Mouse (Mus musculus): ENCODE measurements around the gene Fndc3b. TPM values are rescaled to one million over a fixed set of nuclear protein-coding genes. Genes with fewer than 3 reads are reported as not detected.

Gene Fndc3b
- polyA plus RNA-seq, 1 experiment from 2014 or later: 4.7 TPM

GRCm38 (mm10) chr3:27740136-27740535 is 29.0 kb upstream of the Fndc3b start:
- DNase-seq (ENCODE audit: low spot score) (no peak), ATAC-seq (no peak)
- WGBS: 63% methylated on average over 7 of the region's 7 CpGs
- Histone ChIP-seq H3K4me3 (ENCODE audit: low read depth, low read length) (no peak overlapping the region), H3K9me3 (replicated peaks; ENCODE audit: control insufficient read depth, low read length) (no peaks in the 10 kb centered on the region), H3K4me1 (ENCODE audit: control insufficient read depth, insufficient read depth, low read length) (no peaks in the 10 kb centered on the region), H3K27ac (ENCODE audit: low read depth, low read length) (no peak overlapping the region), H3K9ac (ENCODE audit: low read length) (no peak overlapping the region), H3K36me3 (ENCODE audit: control insufficient read depth, insufficient read depth, low read length) (no peaks in the 10 kb centered on the region), H3K4me2 (ENCODE audit: low read length) (no peak overlapping the region), H3K27me3 (replicated peaks; ENCODE audit: control insufficient read depth, insufficient read depth, low read length) (no peaks in the 10 kb centered on the region)

GRCm38 (mm10) chr3:27736180-27736579 is 25.1 kb upstream of the Fndc3b start:
- Histone ChIP-seq H3K4me1 (ENCODE audit: control insufficient read depth, insufficient read depth, low read length) (no peaks in the 10 kb centered on the region), H3K9ac (ENCODE audit: low read length) (no peak overlapping the region), H3K27me3 (replicated peaks; ENCODE audit: control insufficient read depth, insufficient read depth, low read length) (no peaks in the 10 kb centered on the region), H3K36me3 (ENCODE audit: control insufficient read depth, insufficient read depth, low read length) (no peaks in the 10 kb centered on the region), H3K9me3 (replicated peaks; ENCODE audit: control insufficient read depth, low read length) (no peaks in the 10 kb centered on the region), H3K27ac (ENCODE audit: low read depth, low read length) (no peak overlapping the region), H3K4me3 (ENCODE audit: low read depth, low read length) (no peak overlapping the region), H3K4me2 (ENCODE audit: low read length) (no peak overlapping the region)
- 17% methylated on average over 9 of the region's 9 CpGs for WGBS
- DNase-seq (ENCODE audit: low spot score) (peak; percentile 53), ATAC-seq (peak; percentile 62; the same call in 1 of the 2 replicates)

GRCm38 (mm10) chr3:27735113-27735512 is 24.0 kb upstream of the Fndc3b start:
- Histone ChIP-seq H3K9ac (ENCODE audit: low read length) (no peak overlapping the region), H3K4me3 (ENCODE audit: low read depth, low read length) (no peak overlapping the region), H3K27ac (ENCODE audit: low read depth, low read length) (no peak overlapping the region), H3K9me3 (replicated peaks; ENCODE audit: control insufficient read depth, low read length) (no peaks in the 10 kb centered on the region), H3K4me2 (ENCODE audit: low read length) (no peak overlapping the region), H3K27me3 (replicated peaks; ENCODE audit: control insufficient read depth, insufficient read depth, low read length) (no peaks in the 10 kb centered on the region), H3K36me3 (ENCODE audit: control insufficient read depth, insufficient read depth, low read length) (no peaks in the 10 kb centered on the region), H3K4me1 (ENCODE audit: control insufficient read depth, insufficient read depth, low read length) (no peaks in the 10 kb centered on the region)
- ATAC-seq: no peak
- no peak for DNase-seq (ENCODE audit: low spot score)
- 84% methylated on average over 5 of the region's 5 CpGs for WGBS

- H3K9ac ChIP-seq (ENCODE audit: low read length): no peak overlapping the region
- no peak overlapping the region for H3K4me3 ChIP-seq (ENCODE audit: low read depth, low read length)
- H3K4me1 ChIP-seq (ENCODE audit: control insufficient read depth, insufficient read depth, low read length): no peaks in the 10 kb centered on the region
- 87% methylated on average over 8 of the region's 8 CpGs for WGBS
- no peaks in the 10 kb centered on the region for H3K27me3 ChIP-seq (replicated peaks; ENCODE audit: control insufficient read depth, insufficient read depth, low read length)
- H3K9me3 ChIP-seq (replicated peaks; ENCODE audit: control insufficient read depth, low read length): no peaks in the 10 kb centered on the region
- no peak for DNase-seq (ENCODE audit: low spot score)
- H3K36me3 ChIP-seq (ENCODE audit: control insufficient read depth, insufficient read depth, low read length): no peaks in the 10 kb centered on the region
- no peak overlapping the region for H3K27ac ChIP-seq (ENCODE audit: low read depth, low read length)
- no peak overlapping the region for H3K4me2 ChIP-seq (ENCODE audit: low read length)
- no peak for ATAC-seq
Measured at GRCm38 (mm10) chr3:27728798-27729782, 18.0 kb upstream of the Fndc3b start.

GRCm38 (mm10) chr3:27728176-27728575 is 17.1 kb upstream of the Fndc3b start:
- no peak for ATAC-seq
- WGBS: 13% methylated on average over 7 of the region's 7 CpGs
- Histone ChIP-seq H3K9me3 (replicated peaks; ENCODE audit: control insufficient read depth, low read length) (no peaks in the 10 kb centered on the region), H3K27me3 (replicated peaks; ENCODE audit: control insufficient read depth, insufficient read depth, low read length) (no peaks in the 10 kb centered on the region), H3K9ac (ENCODE audit: low read length) (no peak overlapping the region), H3K36me3 (ENCODE audit: control insufficient read depth, insufficient read depth, low read length) (no peaks in the 10 kb centered on the region), H3K27ac (ENCODE audit: low read depth, low read length) (no peak overlapping the region), H3K4me2 (ENCODE audit: low read length) (no peak overlapping the region), H3K4me1 (ENCODE audit: control insufficient read depth, insufficient read depth, low read length) (no peaks in the 10 kb centered on the region), H3K4me3 (ENCODE audit: low read depth, low read length) (no peak overlapping the region)
- no peak for DNase-seq (ENCODE audit: low spot score)

- DNase-seq (ENCODE audit: low spot score) (no peak), ATAC-seq (no peak)
- no peak overlapping the region for H3K4me2 ChIP-seq (ENCODE audit: low read length)
- H3K27me3 ChIP-seq (replicated peaks; ENCODE audit: control insufficient read depth, insufficient read depth, low read length): no peaks in the 10 kb centered on the region
- H3K4me3 ChIP-seq (ENCODE audit: low read depth, low read length): no peak overlapping the region
- H3K36me3 ChIP-seq (ENCODE audit: control insufficient read depth, insufficient read depth, low read length): no peaks in the 10 kb centered on the region
- H3K4me1 ChIP-seq (ENCODE audit: control insufficient read depth, insufficient read depth, low read length): no peaks in the 10 kb centered on the region
- H3K9ac ChIP-seq (ENCODE audit: low read length): no peak overlapping the region
- H3K9me3 ChIP-seq (replicated peaks; ENCODE audit: control insufficient read depth, low read length): no peaks in the 10 kb centered on the region
- 92% methylated on average over 6 of the region's 6 CpGs for WGBS
- H3K27ac ChIP-seq (ENCODE audit: low read depth, low read length): no peak overlapping the region
Measured at GRCm38 (mm10) chr3:27725752-27726151, 14.6 kb upstream of the Fndc3b start.

GRCm38 (mm10) chr3:27724208-27724607 is 13.1 kb upstream of the Fndc3b start:
- DNase-seq (ENCODE audit: low spot score): no peak
- no peak overlapping the region for H3K4me2 ChIP-seq (ENCODE audit: low read length)
- no peak for ATAC-seq

GRCm38 (mm10) chr3:27718829-27719365 is 7.8 kb upstream of the Fndc3b start:
- Histone ChIP-seq H3K9me3 (replicated peaks; ENCODE audit: control insufficient read depth, low read length) (no peaks in the 10 kb centered on the region), H3K36me3 (ENCODE audit: control insufficient read depth, insufficient read depth, low read length) (no peaks in the 10 kb centered on the region), H3K27me3 (replicated peaks; ENCODE audit: control insufficient read depth, insufficient read depth, low read length) (no peaks in the 10 kb centered on the region), H3K27ac (ENCODE audit: low read depth, low read length) (no peak overlapping the region), H3K9ac (ENCODE audit: low read length) (no peak overlapping the region), H3K4me1 (ENCODE audit: control insufficient read depth, insufficient read depth, low read length) (no peaks in the 10 kb centered on the region), H3K4me3 (ENCODE audit: low read depth, low read length) (no peak overlapping the region), H3K4me2 (ENCODE audit: low read length) (no peak overlapping the region)
- DNase-seq (ENCODE audit: low spot score) (no peak), ATAC-seq (no peak)
- 88% methylated on average over 5 of the region's 5 CpGs for WGBS

More at GRCm38 (mm10) chr3:27724208-27724607, 13.1 kb upstream of the Fndc3b start:
- Histone ChIP-seq H3K36me3 (ENCODE audit: control insufficient read depth, insufficient read depth, low read length) (no peaks in the 10 kb centered on the region), H3K4me1 (ENCODE audit: control insufficient read depth, insufficient read depth, low read length) (no peaks in the 10 kb centered on the region), H3K27ac (ENCODE audit: low read depth, low read length) (no peak overlapping the region), H3K9ac (ENCODE audit: low read length) (no peak overlapping the region), H3K9me3 (replicated peaks; ENCODE audit: control insufficient read depth, low read length) (no peaks in the 10 kb centered on the region), H3K27me3 (replicated peaks; ENCODE audit: control insufficient read depth, insufficient read depth, low read length) (no peaks in the 10 kb centered on the region), H3K4me3 (ENCODE audit: low read depth, low read length) (no peak overlapping the region)
- 20% methylated on average over 8 of the region's 8 CpGs for WGBS

- ATAC-seq: no peak
- Histone ChIP-seq H3K9ac (ENCODE audit: low read length) (no peak overlapping the region), H3K36me3 (ENCODE audit: control insufficient read depth, insufficient read depth, low read length) (no peaks in the 10 kb centered on the region), H3K27ac (ENCODE audit: low read depth, low read length) (no peak overlapping the region), H3K9me3 (replicated peaks; ENCODE audit: control insufficient read depth, low read length) (no peaks in the 10 kb centered on the region), H3K4me2 (ENCODE audit: low read length) (no peak overlapping the region), H3K4me3 (ENCODE audit: low read depth, low read length) (no peak overlapping the region), H3K4me1 (ENCODE audit: control insufficient read depth, insufficient read depth, low read length) (peaks cover 9% of the 10 kb centered on the region), H3K27me3 (replicated peaks; ENCODE audit: control insufficient read depth, insufficient read depth, low read length) (no peaks in the 10 kb centered on the region)
- WGBS: 32% methylated on average over 4 of the region's 4 CpGs
- no peak for DNase-seq (ENCODE audit: low spot score)
Measured at GRCm38 (mm10) chr3:27713971-27714370, 2.9 kb upstream of the Fndc3b start.
